Mouse (Mus musculus) spleen, postnatal 10 days (tissue): ENCODE data around the gene Klk8.

ENCODE experiments used
- DNase-seq, 2 experiments: peaks; one replicate each; pipeline ENCODE4 v3.0.0; 2021 to 2022; ENCODE audit warnings: low spot score in 2 of 2

Klk8 gene

DNA sequence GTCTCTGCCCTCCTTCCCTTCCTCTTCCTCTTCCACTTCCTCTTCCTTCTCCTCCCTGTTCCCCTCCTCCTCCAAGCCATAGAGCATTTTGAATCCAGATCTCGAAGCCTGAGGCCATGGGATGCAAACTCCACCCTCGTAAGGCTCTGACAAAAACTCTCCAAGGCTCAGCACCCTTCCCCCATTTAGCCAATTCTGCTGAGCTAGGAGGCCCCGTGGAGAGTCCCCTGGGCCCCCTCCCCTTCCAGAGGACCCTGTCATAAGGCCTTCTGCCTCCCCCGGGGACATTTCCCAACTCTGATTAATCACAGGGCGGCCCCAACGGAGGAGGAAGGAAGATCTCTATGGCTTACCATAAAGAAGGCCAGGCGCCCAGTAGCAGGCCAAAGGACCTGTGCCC lies 5.8 kb upstream of the Klk8 start, which contains the start of gene Klk9:
Gene Klk9 (plus strand): TSS at position 301 of the 400 bp plus-strand sequence.
- DNase-seq = no peak

DNA sequence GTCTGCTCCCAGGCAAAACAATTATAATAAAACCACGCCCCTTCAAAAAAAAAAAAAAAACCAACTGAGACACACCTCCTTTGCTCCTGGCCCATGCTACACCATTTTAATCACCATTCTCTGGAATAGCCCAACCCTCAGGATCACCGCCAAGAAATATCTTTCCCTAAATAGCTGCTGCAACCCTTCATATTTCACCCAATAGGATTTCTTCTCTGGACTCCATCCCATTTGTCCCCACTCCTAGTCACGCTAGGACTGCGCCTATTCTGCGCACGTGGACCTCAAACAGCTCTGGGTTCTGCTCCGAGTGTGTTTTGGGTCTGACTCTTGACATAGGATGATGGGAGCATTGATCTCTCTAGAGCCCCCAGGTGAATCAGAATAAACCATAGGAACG lies 1.0 kb upstream of the Klk8 start:
- no peak for DNase-seq

DNA sequence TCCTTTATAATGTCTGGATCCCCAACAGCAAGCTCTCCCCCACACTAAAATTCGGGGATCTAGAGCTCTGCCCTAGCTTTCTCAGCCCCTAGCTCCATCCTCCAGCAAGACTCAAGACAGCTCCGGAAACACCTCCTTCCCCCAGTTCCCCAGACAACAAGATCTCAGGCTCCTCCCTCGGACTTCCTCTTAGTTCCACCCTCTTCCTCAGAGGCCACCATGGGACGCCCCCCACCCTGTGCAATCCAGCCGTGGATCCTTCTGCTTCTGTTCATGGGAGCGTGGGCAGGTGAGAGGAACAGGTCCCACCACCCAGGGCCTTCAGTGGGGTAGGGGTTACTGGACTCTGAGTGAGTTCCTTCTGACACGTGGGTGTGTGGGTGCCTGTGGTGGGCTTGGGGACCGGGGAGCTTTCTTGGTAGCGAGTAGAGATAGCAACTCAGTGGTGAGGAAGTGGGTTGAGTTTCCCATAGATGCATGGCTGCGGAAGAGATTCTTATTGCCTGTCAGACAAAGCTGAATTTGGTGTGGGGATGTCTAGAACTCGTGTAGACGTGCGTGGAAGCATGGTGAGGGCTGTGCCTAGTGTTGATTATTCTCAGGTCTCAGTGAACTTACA lies 576 bp downstream of the Klk8 start:
- no peak for DNase-seq

DNA sequence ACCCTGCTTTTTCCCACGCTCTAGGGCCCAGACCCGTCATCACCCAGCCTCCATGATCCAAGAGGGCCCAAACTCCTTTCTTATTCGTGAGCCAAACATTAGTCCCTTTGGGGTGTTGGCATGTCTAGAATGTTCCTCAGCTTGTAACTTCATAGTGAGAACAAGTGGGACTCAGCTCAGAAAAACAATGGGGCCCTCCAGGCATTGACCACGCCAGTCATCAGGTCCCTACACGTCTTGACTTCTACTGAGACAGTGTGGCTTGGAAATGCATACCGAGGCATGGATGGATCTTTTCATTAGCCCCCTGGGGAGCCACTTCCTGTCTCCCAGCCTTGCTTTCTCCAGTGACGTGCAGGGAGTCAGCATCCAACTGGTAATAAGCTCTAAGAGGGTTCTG lies 2.5 kb downstream of the Klk8 start:
- DNase-seq = no peak

DNA sequence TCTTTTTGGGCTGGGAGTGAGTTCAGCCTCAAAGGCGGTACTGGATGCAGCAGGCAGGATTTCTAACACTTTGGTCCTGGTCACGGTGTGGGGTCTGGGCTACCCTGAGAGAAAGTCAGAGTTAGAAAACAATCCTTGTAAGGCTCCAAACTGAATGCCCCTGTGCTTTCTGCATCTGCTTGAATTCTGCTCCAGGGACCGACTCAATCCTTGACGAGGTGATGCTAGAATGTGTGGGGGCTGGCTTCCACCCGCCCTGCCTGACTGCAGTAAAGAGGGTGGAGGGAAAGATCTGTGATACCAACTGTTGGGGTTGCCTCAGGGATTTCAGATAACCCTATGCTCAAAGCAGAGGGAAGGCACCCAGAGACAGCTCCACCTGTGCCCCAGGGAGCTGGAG lies 13.6 kb downstream of the Klk8 start, which contains the start of gene Klk7:
Gene Klk7 (plus strand): TSS at position 301 of the 400 bp plus-strand sequence.
- DNase-seq = no peak

DNA sequence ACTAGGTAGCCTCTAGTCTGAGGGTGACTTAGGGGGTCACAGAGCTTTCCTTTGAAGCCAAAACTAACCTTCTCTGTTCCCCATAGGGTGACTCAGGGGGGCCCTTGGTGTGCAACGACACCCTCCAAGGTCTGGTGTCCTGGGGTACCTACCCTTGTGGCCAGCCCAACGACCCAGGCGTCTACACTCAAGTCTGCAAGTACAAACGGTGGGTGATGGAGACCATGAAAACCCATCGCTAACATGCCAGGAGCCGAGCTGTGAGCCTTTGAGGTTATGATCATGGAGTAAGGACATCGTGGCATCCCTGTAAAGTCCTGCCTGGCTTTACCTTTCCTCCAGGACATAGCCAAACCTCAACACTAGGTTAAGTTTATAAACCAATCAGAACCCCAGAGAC lies 17.8 kb downstream of the Klk8 start:
- DNase-seq = no peak

DNA sequence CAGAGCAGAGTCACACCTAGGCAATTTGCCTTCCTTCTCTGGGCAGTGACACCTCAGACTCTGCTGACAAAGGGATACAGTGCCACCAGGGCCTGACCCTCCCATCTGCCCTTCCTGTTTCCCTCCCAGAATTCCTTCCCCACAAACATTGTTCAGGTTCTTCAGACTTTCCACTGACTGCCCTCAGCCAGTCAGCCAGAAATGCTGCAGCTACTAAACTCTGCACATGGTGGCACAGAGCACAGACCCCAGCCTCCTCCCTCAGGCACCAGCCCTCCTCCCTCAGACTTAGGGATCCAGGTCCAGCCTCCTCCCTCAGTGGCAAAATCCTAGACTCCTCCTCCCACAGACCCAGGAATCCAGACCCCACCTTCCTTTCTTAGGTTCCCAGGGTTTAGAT lies 19.4 kb downstream of the Klk8 start:
- DNase-seq = no peak

DNA sequence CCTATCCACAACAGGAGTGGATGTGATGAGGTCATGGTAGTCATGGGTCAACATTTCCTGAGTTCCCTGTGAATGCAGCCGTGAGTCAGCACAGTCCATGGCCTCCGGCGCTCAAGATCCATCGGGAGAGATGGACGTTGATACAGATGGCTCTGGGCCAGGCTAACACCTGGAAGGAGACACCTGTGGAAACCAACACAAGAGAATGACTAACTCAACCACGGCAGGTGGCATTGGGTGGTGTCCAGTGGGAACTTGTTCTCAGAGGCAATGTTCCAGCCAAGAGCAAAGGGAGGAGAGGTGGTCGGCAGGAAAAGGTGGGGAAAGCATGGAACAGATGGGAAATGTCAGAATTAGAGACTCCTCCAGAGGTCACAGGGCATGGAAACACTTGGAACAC lies 24.2 kb downstream of the Klk8 start:
- DNase-seq = no peak

DNA sequence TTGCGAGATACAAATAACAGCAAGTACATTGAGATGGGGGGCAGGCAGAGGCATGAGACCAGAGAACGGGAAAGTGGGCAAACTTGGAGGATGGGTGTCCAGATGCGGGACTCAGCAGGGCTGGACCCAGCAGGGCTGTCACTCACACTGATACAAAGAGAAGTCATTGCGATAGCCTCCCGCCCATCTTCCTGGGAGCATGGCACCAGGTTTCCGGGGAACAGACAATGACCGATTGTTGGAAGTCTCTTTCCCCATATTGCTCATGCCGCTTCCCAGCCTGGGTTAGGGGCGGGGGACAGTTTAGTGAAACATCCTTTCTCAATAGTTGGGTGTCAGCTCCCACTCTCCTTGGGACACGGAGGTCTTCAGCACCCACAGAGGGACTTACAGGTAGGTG lies 26.8 kb downstream of the Klk8 start, which contains the start of gene Klk6:
Gene Klk6 (plus strand): TSS at position 301 of the 400 bp plus-strand sequence.
- no peak for DNase-seq

DNA sequence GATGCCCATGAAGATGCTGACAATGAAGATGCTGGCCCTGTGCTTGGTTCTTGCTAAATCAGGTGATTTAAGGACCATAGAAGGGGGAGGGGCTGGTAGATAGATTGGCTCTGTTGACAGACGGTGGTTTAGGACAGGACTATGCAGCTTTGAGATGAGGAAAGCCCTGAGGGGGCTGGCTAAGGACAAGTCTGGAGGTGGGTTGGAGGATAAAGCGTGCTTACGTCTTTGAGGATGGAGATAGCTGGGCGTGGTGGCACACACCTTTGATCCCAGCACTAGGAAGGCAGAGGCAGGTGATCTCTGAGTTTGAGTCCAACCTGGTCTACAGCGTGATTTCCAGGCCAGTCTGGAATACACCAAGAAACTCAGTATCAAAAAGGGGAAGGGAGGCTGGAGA lies 28.7 kb downstream of the Klk8 start:
- no peak for DNase-seq

DNA sequence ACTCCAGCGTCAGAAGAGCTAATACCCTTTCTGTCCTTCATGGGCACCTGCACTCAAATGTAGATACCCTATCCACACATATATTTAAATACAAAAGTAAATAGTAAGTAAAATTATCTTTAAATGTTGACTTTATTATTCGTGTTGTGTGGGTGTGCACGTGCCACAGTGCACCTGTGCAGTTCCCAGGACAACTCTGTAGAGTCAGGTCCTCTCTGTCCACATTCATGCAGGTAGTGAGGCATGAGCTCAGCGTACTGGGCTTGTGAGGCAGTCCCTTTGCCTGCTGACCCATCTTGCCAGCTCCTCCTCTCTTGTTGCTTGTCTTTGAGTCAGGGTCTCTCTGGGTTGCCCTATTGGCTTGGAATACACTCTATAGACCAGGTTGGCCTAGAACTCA lies 30.3 kb downstream of the Klk8 start:
- no peak for DNase-seq

DNA sequence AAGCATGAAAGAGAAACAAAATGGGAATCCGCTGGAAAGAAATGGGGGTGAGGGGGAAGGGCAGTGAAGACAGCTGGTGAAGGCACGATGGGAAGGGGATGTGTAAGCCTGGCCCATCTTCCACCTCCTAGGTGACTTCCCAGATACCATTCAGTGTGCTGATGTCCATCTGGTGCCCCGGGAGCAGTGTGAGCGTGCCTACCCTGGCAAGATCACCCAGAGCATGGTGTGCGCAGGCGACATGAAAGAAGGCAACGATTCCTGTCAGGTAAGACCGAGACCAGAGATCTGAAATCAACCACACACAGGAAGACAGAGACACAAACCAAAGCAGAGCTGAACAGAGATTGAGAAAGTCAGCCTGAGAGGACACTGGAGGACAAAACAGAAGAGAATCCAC lies 31.6 kb downstream of the Klk8 start:
- DNase-seq = no peak

DNA sequence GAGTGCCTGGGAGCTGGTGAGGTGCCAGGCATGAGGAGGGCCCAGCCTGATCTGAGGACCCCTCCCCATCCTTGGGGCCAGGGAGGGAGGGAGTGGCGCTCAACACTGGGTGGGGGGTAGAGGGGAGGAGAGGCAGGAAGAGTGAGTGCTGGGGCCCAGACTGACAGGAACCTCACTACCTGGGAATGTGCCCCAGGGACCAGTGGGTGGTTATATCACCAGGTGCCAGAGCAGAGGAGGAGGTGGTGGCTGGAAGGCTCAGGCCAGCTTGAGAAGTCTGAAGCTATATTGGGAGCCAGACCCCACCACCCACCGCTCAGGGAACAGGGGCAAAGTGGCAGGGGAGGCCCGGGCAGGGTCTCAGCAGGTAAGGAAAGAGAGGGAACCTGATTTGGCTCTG lies 44.3 kb downstream of the Klk8 start, which contains the start of gene Klk5:
Gene Klk5 (plus strand): TSS at position 271 of the 400 bp plus-strand sequence.
- no peak for DNase-seq

DNA sequence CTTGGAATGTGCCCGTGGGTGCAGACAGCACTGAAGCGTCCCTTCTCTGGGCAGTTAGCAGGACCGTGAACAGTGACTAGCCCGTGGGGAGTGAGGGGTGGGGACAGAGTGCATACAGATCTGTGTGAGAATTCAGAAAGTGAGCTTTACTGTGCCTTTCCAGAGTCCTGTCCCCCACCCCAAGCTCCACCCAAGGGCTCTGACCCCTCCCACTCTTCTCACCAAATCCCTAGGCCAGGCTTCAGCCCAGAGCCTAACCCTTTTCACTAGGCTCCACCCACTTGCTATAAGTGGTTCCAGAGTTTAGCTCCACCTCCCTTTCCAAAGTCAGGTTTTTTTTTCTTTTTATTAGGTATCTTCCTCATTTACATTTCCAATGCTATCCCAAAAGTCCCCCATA lies 46.4 kb downstream of the Klk8 start:
- no peak for DNase-seq

DNA sequence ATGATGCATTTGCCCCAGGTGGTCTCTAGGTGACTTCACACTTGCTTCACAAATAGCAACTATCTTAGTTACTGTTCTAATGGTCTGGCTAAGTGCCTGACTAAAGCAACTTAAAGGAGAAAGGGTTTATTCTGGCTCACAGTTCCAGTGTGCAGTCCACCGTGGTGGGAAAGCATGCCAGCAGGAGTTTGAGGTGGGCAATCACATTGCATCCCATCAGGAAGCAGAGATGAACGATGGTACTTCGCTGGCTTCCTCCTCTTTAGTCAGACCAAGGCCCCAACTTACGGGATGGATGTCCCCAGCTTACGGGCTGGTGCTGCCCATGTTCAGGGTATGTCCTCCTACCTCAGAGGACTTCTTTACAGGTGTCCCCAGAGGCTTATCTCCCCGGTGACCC lies 54.2 kb downstream of the Klk8 start:
- DNase-seq = no peak
